ENCODE assay signal across 15 mouse cellular contexts in genomic region chr2:34804172-34804571, GRCm38 (mm10). TPM values are rescaled to one million over a fixed set of nuclear protein-coding genes. Genes with fewer than 3 reads are reported as not detected.
DNase-seq lines count a peak whose midpoint lies in the region; ATAC-seq and TF ChIP-seq lines count a peak whose summit lies in the region.
"Had no signal": no experiment of that assay in that cellular context is flagged by ENCODE, and none has a peak within 500 bp of the region (broad histone marks: within the 10 kb centered on the region; RNA-seq: fewer than 3 reads in every experiment).

No protein-coding gene starts in this region.

- TF ChIP-seq EP300 in CH12.LX (IDR thresholded peaks at IDR 0.05; ENCODE audit: low read length): no peak

- H3K4me3 ChIP-seq in erythroblast, embryonic 14.5 days (replicated peaks): peak overlapping the region; percentile 79
- H3K4me3 ChIP-seq in intestine, embryonic 14.5 days (ENCODE audit: low read depth, low read length): no peak overlapping the region
- H3K4me3 ChIP-seq in intestine, embryonic 16.5 days (ENCODE audit: low read length): no peak overlapping the region
- H3K4me3 ChIP-seq in CH12.LX (replicated peaks in 1 of 3; ENCODE audit: low read depth in 2 of 3, low read length in 2 of 3, poor library complexity in 1 of 3): no peak overlapping the region
- H3K4me3 ChIP-seq in limb, embryonic 14.5 days (replicated peaks; ENCODE audit: low read length): no peak overlapping the region

- peaks cover 61% of the 10 kb centered on the region for H3K79me2 ChIP-seq in CH12.LX (replicated peaks; ENCODE audit: control insufficient read depth, extremely low read depth, insufficient read depth, poor library complexity, severe bottlenecking)

- TF ChIP-seq RAD21 in CH12.LX (IDR thresholded peaks at IDR 0.05; ENCODE audit: low read depth, low read length): no peak

- peaks cover 83% of the 10 kb centered on the region for H3K4me1 ChIP-seq in erythroblast, embryonic 14.5 days (ENCODE audit: control insufficient read depth)
- peaks cover 5% of the 10 kb centered on the region; the same call in 1 of the 2 replicates for H3K4me1 ChIP-seq in intestine, embryonic 14.5 days (replicated peaks; ENCODE audit: control insufficient read depth, insufficient read depth, low read length)
- H3K4me1 ChIP-seq in intestine, embryonic 16.5 days (ENCODE audit: control insufficient read depth, insufficient read depth, low read length): peaks cover 19% of the 10 kb centered on the region
- H3K4me1 ChIP-seq in CH12.LX (ENCODE audit: control insufficient read depth in 1 of 2, insufficient read depth in 2 of 2): peaks cover 8 to 47% of the 10 kb centered on the region in 2 experiments
- H3K4me1 ChIP-seq in limb, embryonic 14.5 days (ENCODE audit: control insufficient read depth, insufficient read depth, low read length): peaks cover 11% of the 10 kb centered on the region

- H3K4me2 ChIP-seq in intestine, embryonic 14.5 days (ENCODE audit: low read length): no peak overlapping the region
- no peak overlapping the region; the same call in 1 of the 2 replicates for H3K4me2 ChIP-seq in intestine, embryonic 16.5 days (ENCODE audit: low read depth, low read length)
- H3K4me2 ChIP-seq in CH12.LX (ENCODE audit: insufficient read depth, low read depth, poor library complexity, severe bottlenecking): peak overlapping the region; percentile 79; the same call in 1 of the 2 replicates
- 0 out of 2 replicates have a peak overlapping the region, but pooled peaks have one; percentile 5 for H3K4me2 ChIP-seq in limb, embryonic 14.5 days (replicated peaks; ENCODE audit: low read depth, low read length, severe bottlenecking)

- H3K9ac ChIP-seq in intestine, embryonic 14.5 days (ENCODE audit: low read length): 0 out of 2 replicates have a peak overlapping the region, but pooled peaks have one; percentile 7
- H3K9ac ChIP-seq in intestine, embryonic 16.5 days (ENCODE audit: low read depth, low read length): no peak overlapping the region
- H3K9ac ChIP-seq in CH12.LX (ENCODE audit: insufficient read depth, low read depth): peak overlapping the region; percentile 29; the same call in 1 of the 2 replicates
- no peak overlapping the region for H3K9ac ChIP-seq in limb, embryonic 14.5 days (ENCODE audit: low read depth, low read length, severe bottlenecking)

- no peak for ATAC-seq in erythroblast, adult 5-6 weeks (replicated peaks; ENCODE audit: low FRiP score, poor library complexity, severe bottlenecking)
- no peak for ATAC-seq in intestine, embryonic 14.5 days (replicated peaks; ENCODE audit: low FRiP score, low TSS enrichment, low read depth)
- ATAC-seq in intestine, embryonic 16.5 days: no peak
- ATAC-seq in limb, embryonic 14.5 days (ENCODE audit: low FRiP score, low read depth): no peak

- TF ChIP-seq POLR2A in CH12.LX (IDR thresholded peaks at IDR 0.05; ENCODE audit: low read depth, low read length): no peak
- no peak for TF ChIP-seq POLR2A in limb, embryonic 14.5 days (IDR thresholded peaks at IDR 0.05; ENCODE audit: borderline replicate concordance, extremely low read depth, insufficient read depth, insufficient read length)

- WGBS in intestine, embryonic 14.5 days: 92% methylated on average over 2 of the region's 2 CpGs
- 94% methylated on average over 2 of the region's 2 CpGs for WGBS in intestine, embryonic 16.5 days
- WGBS in limb, embryonic 14.5 days: 91% methylated on average over 2 of the region's 2 CpGs

- dilution Hi-C loops in CH12.LX (cut with MboI; ENCODE audit: extremely low pct_ligation_motif_present, extremely low pct_unique_long_range_greater_than_20kb, low sequenced_read_pairs): no loop called here

- no peak for DNase-seq in intestine, embryonic 14.5 days (ENCODE audit: low spot score)
- no peak for DNase-seq in CH12.LX (ENCODE audit: extremely low read depth)
- DNase-seq in limb, embryonic 14.5 days (ENCODE audit: low spot score): no peak
- no peak for DNase-seq in cerebellum, postnatal 4 days (ENCODE audit: low spot score in 2 of 2)
- DNase-seq in ovary, postnatal 14 days (ENCODE audit: low spot score): no peak
- DNase-seq: right cerebral cortex, postnatal 25 days had no signal

- in situ Hi-C loops in CH12.LX (cut with MboI; ENCODE audit: low pct_ligation_motif_present, low pct_unique_long_range_greater_than_20kb, low sequenced_read_pairs): no loop called here

- no peak for TF ChIP-seq CTCF in CH12.LX (conservative IDR thresholded peaks at IDR 0.05 in 1 of 2, IDR thresholded peaks at IDR 0.05 in 1 of 2; ENCODE audit: low read depth in 2 of 2, low read length in 2 of 2)

- H3K27me3 ChIP-seq in erythroblast, embryonic 14.5 days (ENCODE audit: control insufficient read depth): no peaks in the 10 kb centered on the region
- H3K27me3 ChIP-seq in intestine, embryonic 14.5 days (replicated peaks; ENCODE audit: control insufficient read depth, insufficient read depth, low read length): no peaks in the 10 kb centered on the region
- no peaks in the 10 kb centered on the region for H3K27me3 ChIP-seq in intestine, embryonic 16.5 days (replicated peaks; ENCODE audit: control insufficient read depth, insufficient read depth, low read length)
- H3K27me3 ChIP-seq in CH12.LX (replicated peaks): no peaks in the 10 kb centered on the region
- no peaks in the 10 kb centered on the region for H3K27me3 ChIP-seq in limb, embryonic 14.5 days (ENCODE audit: control insufficient read depth, insufficient read depth, low read length)
- H3K27me3 ChIP-seq: megakaryocyte, embryonic 14.5 days had no signal

- no peak overlapping the region for H3K27ac ChIP-seq in intestine, embryonic 14.5 days (ENCODE audit: low read depth)
- H3K27ac ChIP-seq in intestine, embryonic 16.5 days (ENCODE audit: low read length): no peak overlapping the region
- H3K27ac ChIP-seq in CH12.LX (ENCODE audit: insufficient read depth, low read depth): no peak overlapping the region
- H3K27ac ChIP-seq in limb, embryonic 14.5 days (replicated peaks; ENCODE audit: low read depth, low read length): no peak overlapping the region

- H3K36me3 ChIP-seq in erythroblast, embryonic 14.5 days (ENCODE audit: control insufficient read depth): peaks cover 60% of the 10 kb centered on the region
- H3K36me3 ChIP-seq in intestine, embryonic 14.5 days (ENCODE audit: control insufficient read depth, insufficient read depth, low read length): peaks cover 34% of the 10 kb centered on the region
- 0 out of 2 replicates have a peak, but pooled peaks cover 2% of the 10 kb centered on the region for H3K36me3 ChIP-seq in intestine, embryonic 16.5 days (ENCODE audit: control insufficient read depth, insufficient read depth, low read length)
- peaks cover 22 to 47% of the 10 kb centered on the region in 2 experiments for H3K36me3 ChIP-seq in CH12.LX (replicated peaks in 1 of 2; ENCODE audit: control insufficient read depth in 1 of 2, insufficient read depth in 1 of 2, low read length in 1 of 2)
- peaks cover 29% of the 10 kb centered on the region for H3K36me3 ChIP-seq in limb, embryonic 14.5 days (ENCODE audit: control insufficient read depth, insufficient read depth, low read length)

- H3K9me3 ChIP-seq in erythroblast, embryonic 14.5 days (ENCODE audit: control insufficient read depth, low read length): no peaks in the 10 kb centered on the region
- H3K9me3 ChIP-seq in intestine, embryonic 14.5 days (ENCODE audit: control insufficient read depth, low read length): no peaks in the 10 kb centered on the region
- H3K9me3 ChIP-seq in intestine, embryonic 16.5 days (ENCODE audit: control insufficient read depth, low read length): no peaks in the 10 kb centered on the region
- H3K9me3 ChIP-seq in CH12.LX (replicated peaks; ENCODE audit: low read length): no peaks in the 10 kb centered on the region
- no peaks in the 10 kb centered on the region for H3K9me3 ChIP-seq in limb, embryonic 14.5 days (ENCODE audit: control insufficient read depth, low read length)
- H3K9me3 ChIP-seq: G1E; megakaryocyte, embryonic 14.5 days had no signal

RNA-seq across cellular contexts. Expression of gene Rabepk, which starts 4.5 kb away (rescaled TPM):
- polyA plus RNA-seq in erythroblast, embryonic 14.5 days (2012): 0.81 and 1.1 TPM in 2 replicates
- total RNA-seq in erythroblast, adult 5-6 weeks (2015; ENCODE audit: low replicate concordance): 1.2 and 7.1 TPM in 2 replicates
- 10.1 and 10.2 TPM in 2 replicates for total RNA-seq in erythroblast, adult 5-6 weeks (2017; ENCODE audit: low replicate concordance)
- 48.8 and 51.0 TPM in 2 replicates for polyA plus RNA-seq in intestine, embryonic 14.5 days (2014; fragmentation: Nextera tagmentation; extraction: Ambion mirVana)
- polyA plus RNA-seq in intestine, embryonic 16.5 days (2015; fragmentation: Nextera tagmentation; extraction: Ambion mirVana): 40.9 and 47.0 TPM in 2 replicates
- 80.4 and 88.4 TPM in 2 replicates for total RNA-seq in CH12.LX (2012; rRNA removed)
- total RNA-seq in CH12.LX (2014; rRNA removed): 61.2 and 68.8 TPM in 2 replicates
- polyA plus RNA-seq in CH12.LX (2012; ENCODE audit: insufficient read length, low read depth): 62.1 and 64.1 TPM in 2 replicates
- polyA plus RNA-seq in limb, embryonic 14.5 days (2012; rRNA removed): 30.1 and 35.7 TPM in 2 replicates
- polyA plus RNA-seq in limb, embryonic 14.5 days (2014; fragmentation: Nextera tagmentation; extraction: Ambion mirVana): 41.8 and 42.8 TPM in 2 replicates

RNA-seq across cellular contexts. Expression of gene Fbxw2, which starts 21.9 kb away (rescaled TPM):
- polyA plus RNA-seq in erythroblast, embryonic 14.5 days (2012): 3.9 and 5.1 TPM in 2 replicates
- 104 and 121 TPM in 2 replicates for total RNA-seq in erythroblast, adult 5-6 weeks (2015; ENCODE audit: low replicate concordance)
- 178 and 181 TPM in 2 replicates for total RNA-seq in erythroblast, adult 5-6 weeks (2017; ENCODE audit: low replicate concordance)
- 61.4 and 62.2 TPM in 2 replicates for polyA plus RNA-seq in intestine, embryonic 14.5 days (2014; fragmentation: Nextera tagmentation; extraction: Ambion mirVana)
- 60.0 and 61.2 TPM in 2 replicates for polyA plus RNA-seq in intestine, embryonic 16.5 days (2015; fragmentation: Nextera tagmentation; extraction: Ambion mirVana)
- total RNA-seq in CH12.LX (2012; rRNA removed) (36.7 and 42.9 TPM in 2 replicates), CH12.LX (2014; rRNA removed) (67.8 and 76.4 TPM in 2 replicates)
- polyA plus RNA-seq in CH12.LX (2012; ENCODE audit: insufficient read length, low read depth): 61.2 and 62.4 TPM in 2 replicates
- 55.1 and 57.8 TPM in 2 replicates for polyA plus RNA-seq in limb, embryonic 14.5 days (2012; rRNA removed)
- 68.3 and 83.9 TPM in 2 replicates for polyA plus RNA-seq in limb, embryonic 14.5 days (2014; fragmentation: Nextera tagmentation; extraction: Ambion mirVana)

RNA-seq across cellular contexts. Expression of gene Gm34653, which starts 28.6 kb away (rescaled TPM):
- not detected in 2 replicates for polyA plus RNA-seq in erythroblast, embryonic 14.5 days (2012)
- not detected in 2 replicates for total RNA-seq in erythroblast, adult 5-6 weeks (2015; ENCODE audit: low replicate concordance)
- not detected in 2 replicates for total RNA-seq in erythroblast, adult 5-6 weeks (2017; ENCODE audit: low replicate concordance)
- polyA plus RNA-seq in intestine, embryonic 14.5 days (2014; fragmentation: Nextera tagmentation; extraction: Ambion mirVana): not detected in 2 replicates
- polyA plus RNA-seq in intestine, embryonic 16.5 days (2015; fragmentation: Nextera tagmentation; extraction: Ambion mirVana): not detected in 2 replicates
- not detected in 2 replicates for total RNA-seq in CH12.LX (2012; rRNA removed)
- not detected in 2 replicates for total RNA-seq in CH12.LX (2014; rRNA removed)
- not detected in 2 replicates for polyA plus RNA-seq in CH12.LX (2012; ENCODE audit: insufficient read length, low read depth)
- polyA plus RNA-seq in limb, embryonic 14.5 days (2012; rRNA removed): 0.04 and 0.05 TPM in 2 replicates
- not detected in 2 replicates for polyA plus RNA-seq in limb, embryonic 14.5 days (2014; fragmentation: Nextera tagmentation; extraction: Ambion mirVana)
- total RNA-seq: hematopoietic stem cell, adult 5-6 weeks; neutrophil, adult 5-6 weeks had no signal
- polyA plus RNA-seq: brain, embryonic 14.5 days; G1E; limb, embryonic 11.5 days had no signal

RNA-seq across cellular contexts. Expression of gene Hspa5, which starts 32.4 kb away (rescaled TPM):
- polyA plus RNA-seq in erythroblast, embryonic 14.5 days (2012): 8.1 and 12.3 TPM in 2 replicates
- total RNA-seq in erythroblast, adult 5-6 weeks (2015; ENCODE audit: low replicate concordance): 229 and 240 TPM in 2 replicates
- total RNA-seq in erythroblast, adult 5-6 weeks (2017; ENCODE audit: low replicate concordance): 904 and 907 TPM in 2 replicates
- 780 and 861 TPM in 2 replicates for polyA plus RNA-seq in intestine, embryonic 14.5 days (2014; fragmentation: Nextera tagmentation; extraction: Ambion mirVana)
- 991 and 1,092 TPM in 2 replicates for polyA plus RNA-seq in intestine, embryonic 16.5 days (2015; fragmentation: Nextera tagmentation; extraction: Ambion mirVana)
- total RNA-seq in CH12.LX (2012; rRNA removed) (866 and 1,326 TPM in 2 replicates), CH12.LX (2014; rRNA removed) (1,168 and 1,315 TPM in 2 replicates)
- 791 and 827 TPM in 2 replicates for polyA plus RNA-seq in CH12.LX (2012; ENCODE audit: insufficient read length, low read depth)
- polyA plus RNA-seq in limb, embryonic 14.5 days (2012; rRNA removed): 780 and 914 TPM in 2 replicates
- 756 and 840 TPM in 2 replicates for polyA plus RNA-seq in limb, embryonic 14.5 days (2014; fragmentation: Nextera tagmentation; extraction: Ambion mirVana)

RNA-seq across cellular contexts. Expression of gene Gapvd1, which starts 49.1 kb away (rescaled TPM):
- polyA plus RNA-seq in erythroblast, embryonic 14.5 days (2012): 3.0 and 5.0 TPM in 2 replicates
- total RNA-seq in erythroblast, adult 5-6 weeks (2015; ENCODE audit: low replicate concordance): 308 and 329 TPM in 2 replicates
- total RNA-seq in erythroblast, adult 5-6 weeks (2017; ENCODE audit: low replicate concordance): 761 and 1,292 TPM in 2 replicates
- 80.1 and 82.7 TPM in 2 replicates for polyA plus RNA-seq in intestine, embryonic 14.5 days (2014; fragmentation: Nextera tagmentation; extraction: Ambion mirVana)
- 56.6 and 61.3 TPM in 2 replicates for polyA plus RNA-seq in intestine, embryonic 16.5 days (2015; fragmentation: Nextera tagmentation; extraction: Ambion mirVana)
- 47.0 and 54.6 TPM in 2 replicates for total RNA-seq in CH12.LX (2012; rRNA removed)
- 45.1 and 50.5 TPM in 2 replicates for total RNA-seq in CH12.LX (2014; rRNA removed)
- polyA plus RNA-seq in CH12.LX (2012; ENCODE audit: insufficient read length, low read depth): 63.1 and 71.3 TPM in 2 replicates
- polyA plus RNA-seq in limb, embryonic 14.5 days (2012; rRNA removed): 41.4 and 42.2 TPM in 2 replicates
- 84.2 and 87.7 TPM in 2 replicates for polyA plus RNA-seq in limb, embryonic 14.5 days (2014; fragmentation: Nextera tagmentation; extraction: Ambion mirVana)

Comparison
In these comparisons a context has a peak if more than half of its experiments do, and no peak if none do; other contexts are left out.
1. H3K9ac ChIP-seq: peak in intestine, embryonic 14.5 days (single experiment) and CH12.LX (single experiment); none in intestine, embryonic 16.5 days (single experiment) and limb, embryonic 14.5 days (single experiment).
2. H3K4me2 ChIP-seq: peak in CH12.LX (single experiment) and limb, embryonic 14.5 days (single experiment); none in intestine, embryonic 14.5 days (single experiment) and intestine, embryonic 16.5 days (single experiment).
3. RNA of gene Rabepk, which starts 4.5 kb away (polyA plus RNA-seq): 62.1 to 64.1 TPM in CH12.LX, 48.8 to 51.0 TPM in intestine, embryonic 14.5 days, 40.9 to 47.0 TPM in intestine, embryonic 16.5 days and 30.1 to 42.8 TPM in limb, embryonic 14.5 days; 0.81 to 1.1 TPM in erythroblast, embryonic 14.5 days; every median in the first group is over 10 times any median in the second.